Mouse (Mus musculus) lung, embryonic 14.5 days (tissue): ENCODE measurements at regions not wholly inside any gene's neighbourhood (a gene's known extent, or its start where the extent isn't known, plus 50 kb on each side); places are given as distances from the start of the nearest gene placed in this dataset.

Experiments
- ATAC-seq: fragments of 200-750 bp; cut with Nextera tagmentation; 2 replicates; pipeline ENCODE4 v1.8.0; 2017; ENCODE audit warnings: mild to moderate bottlenecking, moderate TSS enrichment, moderate library complexity; ENCODE audit not compliant: insufficient read depth
- DNase-seq: peaks from one replicate; pipeline ENCODE4 v3.0.0-alpha.2; 2015
- H3K27ac ChIP-seq: fragments of 300-500 bp; sonication (generic); 2 replicates; pipeline ENCODE4 v1.5.1; 2014; ENCODE audit warnings: low read depth, mild to moderate bottlenecking, moderate library complexity
- H3K27me3 ChIP-seq: fragments of 300-500 bp; sonication (generic); 2 replicates; pipeline ENCODE4 v1.6.1; 2014; ENCODE audit warnings: low read length, control low read depth; ENCODE audit not compliant: insufficient read depth
- H3K36me3 ChIP-seq: fragments of 300-500 bp; sonication (generic); 2 replicates; pipeline ENCODE4 v1.6.1; 2014; ENCODE audit warnings: control low read depth; ENCODE audit not compliant: insufficient read depth
- H3K4me1 ChIP-seq: fragments of 300-500 bp; sonication (generic); 2 replicates; pipeline ENCODE4 v1.6.1; 2014; ENCODE audit warnings: antibody characterized with exemption, control low read depth; ENCODE audit not compliant: insufficient read depth
- H3K4me2 ChIP-seq: fragments of 300-500 bp; sonication (generic); 2 replicates; pipeline ENCODE4 v1.6.1; 2014; ENCODE audit warnings: mild to moderate bottlenecking
- H3K4me3 ChIP-seq: fragments of 300-500 bp; sonication (generic); 2 replicates; pipeline ENCODE4 v1.5.1; 2014; ENCODE audit warnings: low read depth, low read length
- H3K9ac ChIP-seq: fragments of 300-500 bp; sonication (generic); 2 replicates; pipeline ENCODE4 v1.6.1; 2014
- H3K9me3 ChIP-seq: fragments of 300-500 bp; sonication (generic); 2 replicates; pipeline ENCODE4 v1.6.1; 2016; ENCODE audit warnings: low read depth, low read length, control low read depth
- CTCF ChIP-seq: IDR thresholded peaks from 2 replicates; pipeline ENCODE4 v1.5.1; 2016; ENCODE audit warnings: antibody characterized with exemption, low read depth
- WGBS: fragments of 180-500 bp; shearing (Covaris S2); extraction: QIAGEN DNeasy Blood & Tissue Kit; methylation state at CpG from one replicate; pipeline ENCODE4 v1.1.7; 2014; 5-methylcytosine and 5-hydroxymethylcytosine counted together

DNA sequence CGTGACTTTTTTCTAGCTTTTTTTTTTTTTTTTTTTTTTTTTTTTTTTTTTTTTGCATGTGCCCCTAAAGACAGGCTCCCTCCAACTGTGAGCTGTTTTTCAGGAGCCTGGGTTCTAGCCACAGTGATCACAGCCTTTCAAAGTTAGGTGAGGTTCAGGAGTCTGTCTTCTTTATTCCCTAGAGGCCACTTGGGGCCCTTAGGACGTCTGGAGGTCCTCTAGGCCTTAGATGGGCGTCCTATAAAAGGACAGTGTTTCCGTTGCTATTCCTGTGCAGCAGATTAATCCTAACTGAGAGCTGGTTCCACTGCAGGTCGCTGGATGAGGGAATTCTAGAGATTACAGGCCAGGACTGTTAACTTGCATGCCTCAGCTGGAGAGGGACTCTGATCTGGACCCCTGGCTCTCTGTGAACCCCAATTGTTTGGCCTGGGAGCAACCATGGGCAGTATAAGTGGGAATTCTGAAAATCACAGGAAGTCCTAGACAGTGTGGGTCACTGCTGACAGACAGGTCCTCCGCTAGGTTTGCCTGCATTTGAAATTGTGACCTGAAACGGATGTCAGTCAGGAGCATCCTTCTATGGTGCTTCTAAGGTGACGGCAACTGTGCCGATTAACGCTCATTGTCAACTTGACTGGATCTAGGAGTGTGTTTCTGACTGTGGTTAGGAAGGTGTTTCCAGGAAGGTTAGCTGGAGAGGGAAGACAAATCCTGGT, 51.2 kb upstream of the Dbx1 start:
- no peaks in the 10 kb centered on the region for H3K36me3 ChIP-seq
- no peak overlapping the region for H3K27ac ChIP-seq
- TF ChIP-seq CTCF = no peak
- no peak overlapping the region for H3K9ac ChIP-seq
- no peak for DNase-seq
- no peak overlapping the region for H3K4me3 ChIP-seq
- 20% methylated on average over 10 of the region's 10 CpGs for WGBS
- no peak for ATAC-seq
- peak overlapping the region; percentile 37 for H3K4me2 ChIP-seq
- H3K4me1 ChIP-seq = no peaks in the 10 kb centered on the region
- no peaks in the 10 kb centered on the region for H3K9me3 ChIP-seq
- H3K27me3 ChIP-seq = peaks cover 24% of the 10 kb centered on the region; the same call in 1 of the 2 replicates

GRCm38 (mm10) chr7:49686992-49687391, 50.3 kb upstream of the Dbx1 start:
- WGBS = 15% methylated on average over 11 of the region's 11 CpGs
- Histone ChIP-seq H3K4me1 (no peaks in the 10 kb centered on the region), H3K27me3 (peaks cover 31% of the 10 kb centered on the region; the same call in 1 of the 2 replicates), H3K9ac (no peak overlapping the region), H3K27ac (no peak overlapping the region), H3K4me3 (no peak overlapping the region), H3K36me3 (no peaks in the 10 kb centered on the region), H3K9me3 (no peaks in the 10 kb centered on the region), H3K4me2 (no peak overlapping the region)
- ATAC-seq = no peak; the same call in 1 of the 2 replicates
- no peak for DNase-seq
- no peak for TF ChIP-seq CTCF
